Mouse (Mus musculus): Measurements from ENCODE around the gene Bloc1s1.

- TF ChIP-seq POLR2A (IDR thresholded peaks at IDR 0.05; ENCODE audit: insufficient read depth, low read length) (no peak), CTCF (IDR thresholded peaks at IDR 0.05; ENCODE audit: low read depth, low read length) (no peak)
Measured at GRCm38 (mm10) chr10:128970740-128971250, 47.0 kb upstream of the Bloc1s1 start.
